Mouse (Mus musculus) kidney, postnatal 36 days (tissue): Measurements from ENCODE around the gene Exo5.

Experiments used
- DNase-seq, 2 experiments: peaks; one replicate each; pipeline ENCODE4 v3.0.0; 2021 to 2022; ENCODE audit warnings: mixed read lengths in 2 of 2

The Exo5 gene

GRCm38 (mm10) chr4:120904533-120904932 lies 20.3 kb downstream of the Exo5 start:
- no peak for DNase-seq

DNA sequence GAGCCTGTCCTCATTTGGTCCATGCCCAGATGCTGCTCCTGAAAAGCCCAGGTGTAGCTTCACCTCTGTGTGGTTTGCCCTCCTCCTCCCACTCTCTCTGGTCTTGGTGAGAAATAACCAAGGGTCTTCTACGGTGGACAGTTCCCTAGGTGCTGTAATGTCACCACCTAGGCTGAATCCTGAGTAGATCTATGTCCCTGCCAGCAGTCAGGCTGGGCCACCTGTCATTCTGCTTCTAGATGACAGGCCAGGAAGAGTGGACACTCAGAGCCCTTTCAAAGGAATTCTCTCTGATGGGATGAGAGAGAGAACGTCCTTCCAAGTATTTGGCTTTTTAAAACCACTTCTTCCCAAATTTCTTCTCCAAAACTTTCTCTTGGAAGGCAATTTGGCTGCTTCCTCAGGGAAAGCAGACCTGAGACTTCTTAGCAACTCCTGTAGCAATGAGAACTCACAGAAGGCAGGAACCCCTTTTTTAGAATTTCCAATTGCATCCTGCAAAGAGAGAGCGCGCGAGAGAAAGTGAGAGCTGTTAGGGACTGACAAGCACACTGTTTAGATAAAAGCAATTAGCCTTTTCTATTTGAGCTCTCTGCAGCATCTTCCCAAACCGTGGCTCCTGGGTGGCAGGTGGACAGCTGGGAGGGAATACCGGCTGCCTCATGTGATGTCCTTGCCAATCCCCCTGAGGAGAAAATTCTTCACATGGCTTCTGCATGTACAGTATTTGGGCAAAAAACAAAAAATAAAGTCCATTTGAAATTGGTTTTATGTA lies 28.8 kb downstream of the Exo5 start:
- DNase-seq, result no peak

DNA sequence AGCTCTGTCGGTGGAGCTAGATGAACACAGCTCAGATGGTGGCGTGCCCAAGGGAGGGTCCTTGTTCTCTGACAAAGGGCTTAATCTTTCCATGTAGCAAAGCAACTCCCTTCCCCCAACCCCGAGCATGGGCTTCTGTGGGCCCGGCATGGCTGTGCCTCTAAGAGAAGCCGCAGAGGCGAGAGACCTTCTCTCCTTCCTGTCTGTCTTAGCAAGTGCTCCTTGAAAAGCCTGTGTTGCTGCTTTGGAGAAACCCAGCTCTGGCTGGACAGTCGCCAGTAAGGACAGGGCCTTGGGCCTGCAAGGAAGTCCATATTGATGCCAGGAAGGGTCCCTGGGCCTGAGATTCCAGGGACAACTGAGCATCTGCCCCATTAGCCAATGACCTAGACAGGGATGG lies 29.6 kb downstream of the Exo5 start:
- DNase-seq, result no peak

GRCm38 (mm10) chr4:120894584-120894983 lies 30.2 kb downstream of the Exo5 start:
- DNase-seq, result no peak

- no peak for DNase-seq
Measured at GRCm38 (mm10) chr4:120893656-120894401, 31.0 kb downstream of the Exo5 start.

GRCm38 (mm10) chr4:120892516-120892915 lies 32.3 kb downstream of the Exo5 start:
- no peak for DNase-seq

GRCm38 (mm10) chr4:120891960-120892359 lies 32.9 kb downstream of the Exo5 start:
- no peak for DNase-seq

DNA sequence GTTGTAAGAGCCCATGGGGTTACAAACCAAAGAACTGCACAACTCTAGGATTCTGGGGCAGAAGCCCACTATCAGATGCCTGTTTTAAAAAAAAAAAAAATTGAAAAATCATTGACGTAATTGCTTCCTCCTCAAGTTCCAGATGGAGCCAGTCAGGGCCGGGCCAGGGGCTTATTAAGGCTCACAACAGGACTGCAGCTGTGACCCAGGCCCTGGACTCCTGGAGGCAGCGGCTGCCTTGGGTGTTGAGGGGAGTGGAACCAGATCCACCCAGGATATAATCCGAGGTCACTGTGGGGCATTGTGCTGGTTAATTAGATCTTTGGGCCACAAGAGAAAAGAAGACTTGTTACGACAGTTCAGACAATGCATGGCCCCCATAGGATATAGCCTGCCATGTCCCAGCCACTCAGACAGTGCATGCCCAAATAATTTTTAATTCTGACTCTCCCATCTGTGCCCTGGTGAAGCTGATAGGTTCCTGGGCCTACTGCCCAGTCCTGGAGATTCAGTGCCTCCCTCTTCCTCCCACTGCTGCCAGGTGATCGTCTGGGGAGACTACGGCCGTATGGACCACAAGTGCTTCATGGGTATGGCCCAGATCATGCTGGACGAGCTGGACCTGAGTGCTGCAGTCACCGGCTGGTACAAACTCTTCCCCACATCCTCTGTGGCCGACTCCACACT lies 33.9 kb downstream of the Exo5 start:
- DNase-seq, result no peak

- DNase-seq, result no peak
Measured at GRCm38 (mm10) chr4:120888884-120889283, 35.9 kb downstream of the Exo5 start.

DNA sequence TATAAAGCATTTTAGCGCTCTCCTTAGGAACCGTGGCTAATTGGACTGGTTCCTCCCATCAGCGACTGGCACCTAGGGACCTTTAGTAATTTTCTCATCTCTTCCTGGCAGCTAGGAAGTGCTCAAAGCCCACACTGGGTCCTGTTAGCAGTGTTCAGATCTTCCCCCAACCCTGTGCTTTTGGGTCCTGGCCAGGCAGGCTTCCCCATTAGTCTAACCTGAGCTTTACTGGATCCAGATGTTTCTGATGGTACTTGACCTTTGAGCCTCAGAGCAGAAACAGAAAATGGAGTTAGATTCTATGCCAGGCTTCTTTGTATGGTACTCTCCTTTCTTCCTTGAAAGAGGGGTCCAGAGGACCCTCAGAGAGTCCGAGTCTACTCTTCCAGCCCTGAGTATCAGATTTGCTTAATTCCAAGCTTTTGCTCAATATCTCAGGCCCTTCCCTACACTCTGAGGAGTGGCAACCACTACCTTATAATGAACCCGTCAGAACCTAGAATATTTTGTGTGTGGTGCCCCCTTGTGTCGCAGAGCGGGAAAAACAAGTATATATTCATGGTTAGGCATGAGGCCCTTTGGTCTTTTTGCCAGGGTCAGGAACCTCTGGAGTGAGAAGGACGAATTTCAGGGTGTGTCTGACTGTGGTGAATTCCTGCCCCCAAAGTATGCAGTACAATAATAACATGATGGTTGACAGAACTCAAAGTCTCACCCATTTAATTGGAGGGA lies 37.3 kb downstream of the Exo5 start:
- peak; percentile 50 to 76 for DNase-seq

- no peak for DNase-seq
Measured at GRCm38 (mm10) chr4:120886811-120887210, 38.0 kb downstream of the Exo5 start.

DNA sequence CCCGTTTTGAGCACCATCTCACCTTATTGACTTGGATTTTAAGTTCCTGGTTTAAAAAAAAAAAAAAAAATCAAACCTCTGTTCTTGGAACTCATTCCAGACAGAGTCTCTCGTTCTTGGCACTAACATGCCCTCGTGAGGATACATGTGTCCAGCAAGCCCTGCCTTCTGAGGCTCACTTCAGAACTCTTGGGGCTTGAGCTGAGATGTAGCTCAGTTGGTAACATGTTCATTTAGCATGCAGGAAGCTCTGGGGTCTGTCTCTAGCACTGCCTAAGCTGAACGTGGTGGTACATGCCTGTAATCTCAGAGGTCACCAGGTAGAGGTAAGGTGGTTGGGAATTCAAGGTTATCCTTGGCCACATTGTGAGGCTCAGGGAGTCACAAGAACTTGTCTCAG lies 38.7 kb downstream of the Exo5 start:
- DNase-seq, result peak; percentile 11 to 14

DNA sequence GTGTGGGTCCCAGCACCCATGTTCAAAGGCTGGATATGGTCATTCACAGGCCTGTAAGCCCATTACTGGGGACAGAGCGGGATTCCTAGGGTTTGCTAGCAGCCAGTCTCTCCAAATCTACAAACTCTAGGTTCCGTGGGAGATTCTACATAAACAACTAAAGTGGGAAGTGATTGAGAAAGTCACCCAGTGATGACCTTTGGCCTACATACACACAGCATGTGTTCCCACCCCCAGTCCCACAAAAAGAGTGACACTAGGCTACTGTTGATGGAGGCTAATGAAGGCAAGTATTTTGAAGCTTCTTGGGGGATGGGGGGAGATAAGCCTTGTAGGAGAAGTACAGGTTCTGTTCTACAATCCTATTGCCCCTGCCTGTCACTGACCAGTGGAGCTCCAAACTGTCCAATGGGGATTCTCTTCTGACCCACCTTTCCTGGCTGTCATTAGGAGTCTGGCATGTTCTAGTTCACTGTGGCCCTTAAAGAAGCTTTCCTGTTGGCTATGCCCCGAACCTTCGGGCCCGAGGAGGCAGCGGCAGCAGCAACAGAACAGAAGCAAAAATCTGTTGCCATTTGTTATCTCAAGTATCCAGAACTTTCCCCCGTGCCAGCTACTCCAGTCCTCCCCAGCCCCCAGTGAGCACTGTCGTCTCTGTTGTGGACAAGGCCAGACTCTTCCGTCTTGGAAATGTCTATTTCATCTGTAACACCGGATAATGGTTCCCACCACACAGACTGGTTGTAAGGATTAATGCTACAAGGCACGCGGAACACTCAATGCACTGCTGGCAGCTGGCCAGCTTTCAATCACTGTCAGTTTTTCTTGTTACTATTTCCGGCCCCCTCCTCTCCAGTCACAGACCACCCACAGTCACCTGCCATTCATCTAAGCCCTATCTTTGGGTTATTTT lies 39.4 kb downstream of the Exo5 start:
- DNase-seq, result peak in 1 of 2 experiments; percentile 11

- no peak for DNase-seq
Measured at GRCm38 (mm10) chr4:120882002-120882625, 42.7 kb downstream of the Exo5 start.

GRCm38 (mm10) chr4:120880731-120881432 lies 43.9 kb downstream of the Exo5 start:
- DNase-seq, result no peak

- no peak for DNase-seq
Measured at GRCm38 (mm10) chr4:120879386-120879785, 45.4 kb downstream of the Exo5 start.

DNA sequence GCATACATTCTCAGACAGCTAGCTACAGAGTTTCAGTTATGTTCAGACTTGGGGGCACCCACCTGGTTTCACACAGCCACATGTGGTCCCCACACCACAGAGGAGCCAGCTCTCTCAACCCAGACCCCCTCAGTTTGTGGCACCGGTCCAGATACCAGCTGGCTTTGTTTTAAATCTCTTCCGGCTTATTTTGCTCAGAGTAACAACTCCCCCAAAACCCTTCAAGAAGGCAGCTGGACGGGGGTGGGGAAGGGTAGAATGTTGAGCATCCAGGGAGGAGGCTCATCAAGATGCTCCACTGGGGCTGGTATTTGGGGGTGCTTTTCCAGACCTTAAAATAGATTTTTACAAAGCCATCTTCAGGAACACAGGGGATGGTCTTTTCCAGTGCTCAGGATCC lies 46.1 kb downstream of the Exo5 start:
- no peak for DNase-seq

DNA sequence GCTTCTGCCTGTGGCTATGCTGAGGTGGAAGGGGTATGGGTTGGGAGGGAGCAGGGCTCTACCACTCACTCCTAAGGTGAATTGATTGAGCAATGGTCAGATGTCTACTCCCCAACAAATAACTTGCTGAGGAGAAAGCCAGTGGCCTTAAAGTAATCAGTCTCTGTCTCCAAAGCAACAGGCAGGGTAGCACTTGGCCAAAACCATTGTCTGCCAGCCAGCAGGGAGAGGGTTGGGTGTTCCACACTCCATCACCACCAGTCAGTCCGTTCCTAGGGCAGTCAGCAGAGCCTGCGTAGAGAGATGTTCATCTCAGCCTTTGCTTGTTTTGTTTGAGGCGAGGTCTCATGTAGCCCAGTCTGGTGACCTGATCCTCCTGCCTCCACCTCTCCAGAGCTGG lies 48.9 kb downstream of the Exo5 start:
- no peak for DNase-seq
